14 mouse cellular contexts compared by ENCODE assay signal in genomic region chr2:103594592-103595011, GRCm38 (mm10). TPM values are rescaled to one million over a fixed set of nuclear protein-coding genes. Genes with fewer than 3 reads are reported as not detected.
A peak's percentile ranks its signal among the peaks of the same experiment; 100 is the strongest.
DNase-seq lines count a peak whose midpoint lies in the region; ATAC-seq and TF ChIP-seq lines count a peak whose summit lies in the region.
"Had no signal": no experiment of that assay in that cellular context is flagged by ENCODE, and none has a peak within 500 bp of the region (broad histone marks: within the 10 kb centered on the region; RNA-seq: fewer than 3 reads in every experiment).

No protein-coding gene starts in this region.

- 0 out of 2 replicates have a peak overlapping the region, but pooled peaks have one; percentile 9 for H3K9ac ChIP-seq in hindbrain, embryonic 14.5 days
- no peak overlapping the region for H3K9ac ChIP-seq in hindbrain, embryonic 12.5 days
- 0 out of 2 replicates have a peak overlapping the region, but pooled peaks have one; percentile 3 for H3K9ac ChIP-seq in liver, postnatal 0 days (replicated peaks)
- H3K9ac ChIP-seq in hindbrain, embryonic 16.5 days (ENCODE audit: low read depth, low read length), result no peak overlapping the region
- H3K9ac ChIP-seq: lung, embryonic 15.5 days had no signal

- no peak overlapping the region for H3K27ac ChIP-seq in hindbrain, embryonic 14.5 days
- no peak overlapping the region for H3K27ac ChIP-seq in hindbrain, embryonic 12.5 days
- peak overlapping the region; percentile 69 for H3K27ac ChIP-seq in liver, postnatal 0 days (ENCODE audit: low read depth)
- no peak overlapping the region for H3K27ac ChIP-seq in hindbrain, embryonic 16.5 days (ENCODE audit: low read depth, low read length)
- H3K27ac ChIP-seq: left cerebral cortex, adult 2 months; lung, embryonic 15.5 days had no signal

- no peak for ATAC-seq in hindbrain, embryonic 14.5 days (ENCODE audit: low FRiP score)
- no peak for ATAC-seq in hindbrain, embryonic 12.5 days (ENCODE audit: low FRiP score)
- ATAC-seq in liver, postnatal 0 days, result 0 out of 2 replicates have a peak, but pooled peaks have one; percentile 24
- ATAC-seq in hindbrain, embryonic 16.5 days, result no peak
- ATAC-seq: forebrain, embryonic 16.5 days had no signal

- no peak for DNase-seq in hindbrain, embryonic 14.5 days (ENCODE audit: low spot score)
- peak; percentile 67 for DNase-seq in kidney, adult 18-20 months
- peak; percentile 54 to 73 for DNase-seq in kidney, postnatal 25 days
- DNase-seq in liver, postnatal 0 days, result no peak
- DNase-seq in cerebellum, postnatal 25 days, result no peak
- DNase-seq: adrenal gland, postnatal 25 days; cerebellum, adult 11-12 months had no signal

- TF ChIP-seq CTCF in liver, postnatal 0 days (IDR thresholded peaks at IDR 0.05; ENCODE audit: low read depth), result no peak

- TF ChIP-seq EP300 in liver, postnatal 0 days (IDR thresholded peaks at IDR 0.05; ENCODE audit: low read depth), result no peak

- 77% methylated on average over 6 of the region's 6 CpGs for WGBS in hindbrain, embryonic 14.5 days
- 77% methylated on average over 6 of the region's 6 CpGs for WGBS in hindbrain, embryonic 12.5 days
- WGBS in liver, postnatal 0 days (ENCODE audit: insufficient replicate concordance), result 46% methylated on average over 6 of the region's 6 CpGs
- WGBS in hindbrain, embryonic 16.5 days, result 73% methylated on average over 6 of the region's 6 CpGs

- H3K36me3 ChIP-seq in hindbrain, embryonic 14.5 days (replicated peaks; ENCODE audit: control insufficient read depth, insufficient read depth), result no peaks in the 10 kb centered on the region
- H3K36me3 ChIP-seq in hindbrain, embryonic 12.5 days, result no peaks in the 10 kb centered on the region
- no peaks in the 10 kb centered on the region for H3K36me3 ChIP-seq in liver, postnatal 0 days (replicated peaks; ENCODE audit: insufficient read depth, low read length)
- H3K36me3 ChIP-seq in hindbrain, embryonic 16.5 days (ENCODE audit: control insufficient read depth, insufficient read depth, low read length), result no peaks in the 10 kb centered on the region
- H3K36me3 ChIP-seq: lung, embryonic 15.5 days had no signal

- no peak overlapping the region for H3K4me2 ChIP-seq in hindbrain, embryonic 14.5 days (replicated peaks)
- H3K4me2 ChIP-seq in hindbrain, embryonic 12.5 days (replicated peaks), result no peak overlapping the region
- peak overlapping the region; percentile 29 for H3K4me2 ChIP-seq in liver, postnatal 0 days (ENCODE audit: low read depth, low read length)
- H3K4me2 ChIP-seq in hindbrain, embryonic 16.5 days (ENCODE audit: low read length), result no peak overlapping the region
- H3K4me2 ChIP-seq: lung, embryonic 15.5 days had no signal

- H3K4me3 ChIP-seq in hindbrain, embryonic 14.5 days (replicated peaks; ENCODE audit: low read length), result no peak overlapping the region
- H3K4me3 ChIP-seq in hindbrain, embryonic 12.5 days, result no peak overlapping the region
- no peak overlapping the region for H3K4me3 ChIP-seq in liver, postnatal 0 days (ENCODE audit: low read depth, low read length)
- no peak overlapping the region for H3K4me3 ChIP-seq in hindbrain, embryonic 16.5 days (ENCODE audit: low read length)
- H3K4me3 ChIP-seq: left cerebral cortex, adult 2 months; lung, embryonic 15.5 days; myocyte had no signal

- H3K27me3 ChIP-seq in hindbrain, embryonic 14.5 days (ENCODE audit: control insufficient read depth, insufficient read depth, low read length), result no peaks in the 10 kb centered on the region
- H3K27me3 ChIP-seq in hindbrain, embryonic 12.5 days, result no peaks in the 10 kb centered on the region
- H3K27me3 ChIP-seq in liver, postnatal 0 days (ENCODE audit: insufficient read depth, low read length), result no peaks in the 10 kb centered on the region
- no peaks in the 10 kb centered on the region for H3K27me3 ChIP-seq in hindbrain, embryonic 16.5 days (replicated peaks; ENCODE audit: control insufficient read depth, insufficient read depth, low read length)
- H3K27me3 ChIP-seq: CH12.LX; lung, embryonic 15.5 days had no signal

- H3K9me3 ChIP-seq in hindbrain, embryonic 14.5 days (ENCODE audit: control insufficient read depth, low read length), result no peaks in the 10 kb centered on the region
- no peaks in the 10 kb centered on the region for H3K9me3 ChIP-seq in hindbrain, embryonic 12.5 days (replicated peaks)
- H3K9me3 ChIP-seq in liver, postnatal 0 days (ENCODE audit: low read length), result no peaks in the 10 kb centered on the region
- H3K9me3 ChIP-seq in hindbrain, embryonic 16.5 days (ENCODE audit: control insufficient read depth, low read length), result no peaks in the 10 kb centered on the region
- H3K9me3 ChIP-seq: lung, embryonic 15.5 days had no signal

- H3K4me1 ChIP-seq in hindbrain, embryonic 14.5 days (replicated peaks; ENCODE audit: control insufficient read depth, insufficient read depth, low read length), result peaks cover 10% of the 10 kb centered on the region
- peaks cover 29% of the 10 kb centered on the region for H3K4me1 ChIP-seq in hindbrain, embryonic 12.5 days
- H3K4me1 ChIP-seq in liver, postnatal 0 days (ENCODE audit: insufficient read depth), result peaks cover 27% of the 10 kb centered on the region
- H3K4me1 ChIP-seq in hindbrain, embryonic 16.5 days (ENCODE audit: control insufficient read depth, insufficient read depth, low read depth, low read length), result peaks cover 12% of the 10 kb centered on the region

RNA-seq across cellular contexts. Expression of gene Abtb2, which starts 28.5 kb away (rescaled TPM):
- polyA plus RNA-seq in hindbrain, embryonic 14.5 days (2014; fragmentation: Nextera tagmentation; extraction: Ambion mirVana), result 10.5 and 11.9 TPM in 2 replicates
- 26.2 and 27.3 TPM in 2 replicates for polyA plus RNA-seq in hindbrain, embryonic 12.5 days (2016; fragmentation: Nextera tagmentation; extraction: Ambion mirVana)
- 1.8 and 2.1 TPM in 2 replicates for polyA plus RNA-seq in liver, postnatal 0 days (2015; fragmentation: Nextera tagmentation; extraction: Ambion mirVana)
- 10.0 and 13.0 TPM in 2 replicates for polyA plus RNA-seq in hindbrain, embryonic 16.5 days (2015; fragmentation: Nextera tagmentation; extraction: Ambion mirVana)

Comparison
In these comparisons a context has a peak if more than half of its experiments do, and no peak if none do; other contexts are left out.
1. H3K9ac ChIP-seq: peak in hindbrain, embryonic 14.5 days (single experiment) and liver, postnatal 0 days (single experiment); none in hindbrain, embryonic 12.5 days (single experiment) and hindbrain, embryonic 16.5 days (single experiment).
2. DNase-seq: peak in kidney, adult 18-20 months (single experiment) and kidney, postnatal 25 days (2 of 2); none in hindbrain, embryonic 14.5 days (single experiment), liver, postnatal 0 days (single experiment) and cerebellum, postnatal 25 days (0 of 2).